Mouse (Mus musculus) C2C12 (cell line): ENCODE data around the gene Tekt2. TPM values are rescaled to one million over a fixed set of nuclear protein-coding genes. Genes with fewer than 3 reads are reported as not detected.

Experiments
- H3K27me3 ChIP-seq: one replicate; pipeline ENCODE4 v1.6.1; 2011; ENCODE audit not compliant: control insufficient read depth, insufficient read depth, insufficient read length
- H3K36me3 ChIP-seq: one replicate; pipeline ENCODE4 v1.6.1; 2011; ENCODE audit not compliant: control insufficient read depth, insufficient read depth
- H3K4me3 ChIP-seq: one replicate; pipeline ENCODE4 v1.5.1; 2011; ENCODE audit warnings: mild to moderate bottlenecking, control low read depth; ENCODE audit not compliant: poor library complexity, insufficient read depth, severe bottlenecking
- H3K79me2 ChIP-seq: one replicate; pipeline ENCODE4 v1.6.1; 2011; ENCODE audit not compliant: control insufficient read depth, insufficient read depth
- H3K79me3 ChIP-seq: one replicate; pipeline ENCODE4 v1.6.1; 2011; ENCODE audit warnings: low read depth, control low read depth
- H3ac ChIP-seq: one replicate; pipeline ENCODE3; 2011; ENCODE audit warnings: low read depth; ENCODE audit not compliant: control insufficient read depth, insufficient read length
- CEBPB ChIP-seq: IDR thresholded peaks from one replicate; pipeline ENCODE4 v1.6.1; 2011; ENCODE audit warnings: low read depth, mild to moderate bottlenecking, control low read depth, moderate library complexity
- CTCF ChIP-seq: IDR thresholded peaks from one replicate; pipeline ENCODE4 v1.5.1; 2011; ENCODE audit not compliant: control insufficient read depth, insufficient read depth, insufficient read length
- FOSL1 ChIP-seq: IDR thresholded peaks from one replicate; pipeline ENCODE4 v1.8.0; 2011; ENCODE audit warnings: mild to moderate bottlenecking, low read length; ENCODE audit not compliant: poor library complexity, insufficient read depth, severe bottlenecking
- MAX ChIP-seq: IDR thresholded peaks from one replicate; pipeline ENCODE4 v1.6.1; 2011; ENCODE audit warnings: mild to moderate bottlenecking, control low read depth
- MYOD1 ChIP-seq: IDR thresholded peaks from one replicate; pipeline ENCODE4 v1.6.1; 2011; ENCODE audit warnings: low read depth; ENCODE audit not compliant: control insufficient read depth, insufficient read length
- MYOG ChIP-seq: IDR thresholded peaks from one replicate; pipeline ENCODE4 v1.6.1; 2011; ENCODE audit not compliant: control insufficient read depth, insufficient read length; ENCODE audit errors: extremely low read depth
- USF1 ChIP-seq: IDR thresholded peaks from one replicate; pipeline ENCODE4 v1.6.1; 2011; ENCODE audit warnings: low read depth, mild to moderate bottlenecking, control low read depth, moderate library complexity
- polyA plus RNA-seq: library from polyadenylated mRNA; unstranded; fragments of >200 nt; fragmentation: generic; extraction: Trizol; gene quantifications from one replicate; pipeline ENCODE4 v1.2.1, GENCODE M21; 2012; ENCODE audit warnings: missing spikeins

The Tekt2 gene
- polyA plus RNA-seq, 1 experiment = 0.40 TPM

GRCm38 (mm10) chr4:126277906-126278564 lies 47.5 kb downstream of the Tekt2 start:
- Histone ChIP-seq H3K79me2 (no peaks in the 10 kb centered on the region), H3K4me3 (no peak overlapping the region), H3K36me3 (peaks cover 20% of the 10 kb centered on the region), H3K79me3 (no peaks in the 10 kb centered on the region), H3K27me3 (no peaks in the 10 kb centered on the region), H3ac (no peak overlapping the region)
- no peak for TF ChIP-seq MAX
- TF ChIP-seq USF1 = no peak
- peak; percentile 47 for TF ChIP-seq CTCF

GRCm38 (mm10) chr4:126275681-126276131 lies 49.8 kb downstream of the Tekt2 start:
- no peak overlapping the region for H3K4me3 ChIP-seq
- H3K27me3 ChIP-seq = no peaks in the 10 kb centered on the region
- TF ChIP-seq FOSL1 (no peak), MYOG (no peak), USF1 (no peak), CTCF (no peak), MAX (no peak)
- H3ac ChIP-seq = no peak overlapping the region
- H3K36me3 ChIP-seq = peaks cover 33% of the 10 kb centered on the region
- H3K79me3 ChIP-seq = peaks cover 5% of the 10 kb centered on the region
- peaks cover 11% of the 10 kb centered on the region for H3K79me2 ChIP-seq

GRCm38 (mm10) chr4:126275081-126275480 lies 50.4 kb downstream of the Tekt2 start:
- Histone ChIP-seq H3K79me2 (peaks cover 15% of the 10 kb centered on the region), H3K36me3 (peaks cover 36% of the 10 kb centered on the region), H3K4me3 (no peak overlapping the region), H3K27me3 (no peaks in the 10 kb centered on the region), H3ac (no peak overlapping the region), H3K79me3 (peaks cover 7% of the 10 kb centered on the region)
- no peak for TF ChIP-seq MYOD1
- no peak for TF ChIP-seq FOSL1
- no peak for TF ChIP-seq MAX
- TF ChIP-seq USF1 = no peak
- TF ChIP-seq CTCF = no peak
- no peak for TF ChIP-seq MYOG
- no peak for TF ChIP-seq CEBPB

DNA sequence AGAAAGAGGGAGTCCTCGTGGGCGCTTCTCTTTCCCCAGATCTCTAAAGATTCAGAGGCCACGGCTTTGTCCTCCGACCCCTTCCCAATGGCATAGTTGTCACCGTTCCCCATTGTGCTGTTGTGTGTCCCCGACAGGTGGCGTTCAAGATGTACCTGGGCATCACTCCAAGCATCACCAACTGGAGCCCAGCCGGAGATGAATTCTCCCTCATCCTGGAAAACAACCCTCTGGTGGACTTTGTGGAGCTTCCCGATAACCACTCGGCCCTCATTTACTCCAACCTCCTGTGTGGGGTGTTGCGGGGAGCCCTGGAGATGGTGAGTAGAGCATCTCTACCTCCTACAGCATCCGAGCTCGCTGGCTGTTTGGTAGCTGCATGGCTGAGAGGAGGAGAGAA lies 51.7 kb downstream of the Tekt2 start:
- Histone ChIP-seq H3K79me3 (peaks cover 7% of the 10 kb centered on the region), H3ac (no peak overlapping the region), H3K79me2 (peaks cover 15% of the 10 kb centered on the region), H3K36me3 (peaks cover 36% of the 10 kb centered on the region), H3K4me3 (no peak overlapping the region), H3K27me3 (no peaks in the 10 kb centered on the region)
- TF ChIP-seq CEBPB = no peak
- TF ChIP-seq MYOD1 = no peak
- TF ChIP-seq MYOG = no peak

Other genes with a start within 250 kb of the Tekt2 start
- 37.9 TPM for gene Lsm10, start 229.1 kb downstream of the Tekt2 start, polyA plus RNA-seq
- 11.0 TPM for gene Stk40, start 221.7 kb downstream of the Tekt2 start, polyA plus RNA-seq
- gene Eva1b, start 177.9 kb downstream of the Tekt2 start, polyA plus RNA-seq = 51.6 TPM
- 0.27 TPM for gene Sh3d21, start 162.2 kb downstream of the Tekt2 start, polyA plus RNA-seq
- gene Thrap3, start 122.9 kb downstream of the Tekt2 start, polyA plus RNA-seq = 85.7 TPM
- 130 TPM for gene Map7d1, start 69.3 kb downstream of the Tekt2 start, polyA plus RNA-seq
- 110 TPM for gene Trappc3, start 63.4 kb downstream of the Tekt2 start, polyA plus RNA-seq
- 0.62 TPM for gene Col8a2, start 38.9 kb downstream of the Tekt2 start, polyA plus RNA-seq
- gene Adprhl2, start 4.0 kb downstream of the Tekt2 start, polyA plus RNA-seq = 46.2 TPM
- 5.2 TPM for gene Ago3, start 103.9 kb upstream of the Tekt2 start, polyA plus RNA-seq
- 9.2 TPM for gene Ago1, start 142.9 kb upstream of the Tekt2 start, polyA plus RNA-seq
- 0.01 TPM for gene Ago4, start 207.8 kb upstream of the Tekt2 start, polyA plus RNA-seq
- 11.4 TPM for gene Clspn, start 231.2 kb upstream of the Tekt2 start, polyA plus RNA-seq